Mouse (Mus musculus) intestine, postnatal 0 days (tissue): ENCODE measurements around the gene Arsg. TPM values are rescaled to one million over a fixed set of nuclear protein-coding genes. Genes with fewer than 3 reads are reported as not detected.
A peak's percentile ranks its signal among the peaks of the same experiment; 100 is the strongest.

Experiments used
- ATAC-seq: fragments of 200-750 bp; cut with Nextera tagmentation; 2 replicates; pipeline ENCODE4 v1.8.0; 2017; ENCODE audit warnings: mild to moderate bottlenecking, moderate TSS enrichment, moderate library complexity
- H3K27ac ChIP-seq: fragments of 300-500 bp; sonication (generic); 2 replicates; pipeline ENCODE4 v1.5.1; 2014; ENCODE audit warnings: mild to moderate bottlenecking, low read depth, low read length, moderate library complexity
- H3K27me3 ChIP-seq: fragments of 300-500 bp; sonication (generic); replicated peaks from 2 replicates; pipeline ENCODE4 v1.6.1; 2014; ENCODE audit warnings: low read length, mixed read lengths; ENCODE audit not compliant: control insufficient read depth, insufficient read depth
- H3K36me3 ChIP-seq: fragments of 300-500 bp; sonication (generic); 2 replicates; pipeline ENCODE4 v1.6.1; 2014; ENCODE audit warnings: mild to moderate bottlenecking, moderate library complexity; ENCODE audit not compliant: control insufficient read depth, insufficient read depth
- H3K4me1 ChIP-seq: fragments of 300-500 bp; sonication (generic); replicated peaks from 2 replicates; pipeline ENCODE4 v1.6.1; 2014; ENCODE audit warnings: antibody characterized with exemption, low read length, mixed read lengths; ENCODE audit not compliant: control insufficient read depth, insufficient read depth
- H3K4me2 ChIP-seq: fragments of 300-500 bp; sonication (generic); replicated peaks from 2 replicates; pipeline ENCODE4 v1.6.1; 2014; ENCODE audit warnings: low read depth, mild to moderate bottlenecking, moderate library complexity
- H3K4me3 ChIP-seq: fragments of 300-500 bp; sonication (generic); 2 replicates; pipeline ENCODE4 v1.5.1; 2014; ENCODE audit warnings: low read depth, low read length
- H3K9ac ChIP-seq: fragments of 300-500 bp; sonication (generic); 2 replicates; pipeline ENCODE4 v1.6.1; 2014; ENCODE audit warnings: mild to moderate bottlenecking, low read depth, low read length
- H3K9me3 ChIP-seq: fragments of 300-500 bp; sonication (generic); 2 replicates; pipeline ENCODE4 v1.6.1; 2016; ENCODE audit warnings: mixed run types; ENCODE audit not compliant: control insufficient read depth
- CTCF ChIP-seq: sonication (generic); IDR thresholded peaks from 2 replicates; pipeline ENCODE4 v1.5.1; 2016; ENCODE audit warnings: low read depth, mild to moderate bottlenecking, control low read depth, antibody characterized with exemption, moderate library complexity
- WGBS: fragments of 180-500 bp; shearing (Covaris S2); extraction: QIAGEN DNeasy Blood & Tissue Kit; methylation state at CpG from one replicate; pipeline ENCODE4 v1.1.7; 2014; 5-methylcytosine and 5-hydroxymethylcytosine counted together
- polyA plus RNA-seq: library from polyadenylated mRNA; unstranded; fragments of >200 nt; fragmentation: Nextera tagmentation; extraction: Ambion mirVana; gene quantifications from 2 replicates; pipeline ENCODE4 v1.2.1, GENCODE M21; 2015

Gene Arsg
- polyA plus RNA-seq, 1 experiment from 2014 or later: 50.9 TPM

- Histone ChIP-seq H3K4me1 (no peaks in the 10 kb centered on the region), H3K36me3 (peaks cover 38% of the 10 kb centered on the region), H3K4me3 (no peak overlapping the region), H3K27me3 (no peaks in the 10 kb centered on the region), H3K9ac (no peak overlapping the region), H3K9me3 (no peaks in the 10 kb centered on the region), H3K4me2 (no peak overlapping the region), H3K27ac (no peak overlapping the region)
- no peak for TF ChIP-seq CTCF
- WGBS: 59% methylated on average over 5 of the region's 5 CpGs
- no peak for ATAC-seq
Measured at GRCm38 (mm10) chr11:109460586-109460985, 12.6 kb upstream of the Arsg start.

GRCm38 (mm10) chr11:109465068-109465467 lies 8.1 kb upstream of the Arsg start:
- Histone ChIP-seq H3K36me3 (peaks cover 28% of the 10 kb centered on the region), H3K4me3 (no peak overlapping the region), H3K9me3 (no peaks in the 10 kb centered on the region), H3K4me2 (no peak overlapping the region), H3K27ac (no peak overlapping the region), H3K4me1 (no peaks in the 10 kb centered on the region), H3K9ac (no peak overlapping the region), H3K27me3 (no peaks in the 10 kb centered on the region)
- TF ChIP-seq CTCF: no peak
- no peak for ATAC-seq
- WGBS: 89% methylated on average over 4 of the region's 4 CpGs

GRCm38 (mm10) chr11:109466987-109467386 lies 6.2 kb upstream of the Arsg start:
- Histone ChIP-seq H3K9ac (no peak overlapping the region), H3K9me3 (no peaks in the 10 kb centered on the region), H3K4me3 (no peak overlapping the region), H3K27ac (no peak overlapping the region), H3K4me2 (no peak overlapping the region), H3K27me3 (no peaks in the 10 kb centered on the region), H3K4me1 (no peaks in the 10 kb centered on the region), H3K36me3 (peaks cover 21% of the 10 kb centered on the region; the same call in 1 of the 2 replicates)
- no peak for TF ChIP-seq CTCF
- ATAC-seq: no peak
- WGBS: 69% methylated on average over 8 of the region's 8 CpGs

GRCm38 (mm10) chr11:109468133-109468532 lies 5.0 kb upstream of the Arsg start:
- Histone ChIP-seq H3K4me1 (no peaks in the 10 kb centered on the region), H3K4me3 (no peak overlapping the region), H3K27me3 (no peaks in the 10 kb centered on the region), H3K4me2 (no peak overlapping the region), H3K36me3 (peaks cover 12% of the 10 kb centered on the region; the same call in 1 of the 2 replicates), H3K9ac (no peak overlapping the region), H3K27ac (no peak overlapping the region), H3K9me3 (no peaks in the 10 kb centered on the region)
- ATAC-seq: no peak
- TF ChIP-seq CTCF: no peak
- WGBS: 61% methylated on average over 5 of the region's 5 CpGs

- no peaks in the 10 kb centered on the region for H3K9me3 ChIP-seq
- 41% methylated on average over 9 of the region's 9 CpGs for WGBS
- no peak for TF ChIP-seq CTCF
- no peaks in the 10 kb centered on the region for H3K4me1 ChIP-seq
- H3K36me3 ChIP-seq: peaks cover 9% of the 10 kb centered on the region; the same call in 1 of the 2 replicates
- peak overlapping the region; percentile 96 for H3K4me2 ChIP-seq
- no peak overlapping the region for H3K9ac ChIP-seq
- H3K4me3 ChIP-seq: 0 out of 2 replicates have a peak overlapping the region, but pooled peaks have one; percentile 74
- no peaks in the 10 kb centered on the region for H3K27me3 ChIP-seq
- H3K27ac ChIP-seq: peak overlapping the region; percentile 98; the same call in 1 of the 2 replicates
- no peak for ATAC-seq
Measured at GRCm38 (mm10) chr11:109470170-109470569, 3.0 kb upstream of the Arsg start.

- H3K36me3 ChIP-seq: peaks cover 9% of the 10 kb centered on the region; the same call in 1 of the 2 replicates
- H3K27ac ChIP-seq: peak overlapping the region; percentile 98
- H3K27me3 ChIP-seq: no peaks in the 10 kb centered on the region
- peak overlapping the region; percentile 96 for H3K4me2 ChIP-seq
- peak overlapping the region; percentile 74 for H3K4me3 ChIP-seq
- no peak for TF ChIP-seq CTCF
- H3K9ac ChIP-seq: peak overlapping the region; percentile 97
- no peaks in the 10 kb centered on the region for H3K9me3 ChIP-seq
- no peaks in the 10 kb centered on the region for H3K4me1 ChIP-seq
- WGBS: 25% methylated on average over 15 of the region's 15 CpGs
- ATAC-seq: no peak; the same call in 1 of the 2 replicates
Measured at GRCm38 (mm10) chr11:109470921-109471861, 2.0 kb upstream of the Arsg start.
